Mouse (Mus musculus) cerebellum, postnatal 10 days (tissue): ENCODE data around the gene S1pr2.

Source experiments
- DNase-seq, 2 experiments: peaks; one replicate each; pipeline ENCODE4 v3.0.0; 2021; ENCODE audit warnings: mixed read lengths in 2 of 2

The S1pr2 gene

DNA sequence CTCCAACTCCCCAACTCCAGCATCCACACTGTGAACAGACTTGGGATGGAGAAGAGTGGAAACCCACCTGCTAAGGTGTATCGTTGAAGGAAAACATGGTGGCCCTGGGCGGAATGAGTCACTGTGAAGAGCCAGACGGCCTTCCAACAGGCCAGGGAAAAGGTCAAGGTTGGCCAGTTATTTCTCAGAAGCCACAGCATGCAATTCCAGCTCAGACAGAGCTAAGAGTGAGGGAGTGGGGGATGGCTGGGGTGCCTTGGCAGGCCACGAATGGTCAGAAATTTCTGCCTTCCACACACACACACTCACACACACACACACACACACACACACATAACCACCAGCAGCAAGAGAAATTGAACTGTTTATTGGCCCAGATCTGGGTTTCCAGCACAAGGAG lies 11.0 kb downstream of the S1pr2 start:
- DNase-seq = no peak

DNA sequence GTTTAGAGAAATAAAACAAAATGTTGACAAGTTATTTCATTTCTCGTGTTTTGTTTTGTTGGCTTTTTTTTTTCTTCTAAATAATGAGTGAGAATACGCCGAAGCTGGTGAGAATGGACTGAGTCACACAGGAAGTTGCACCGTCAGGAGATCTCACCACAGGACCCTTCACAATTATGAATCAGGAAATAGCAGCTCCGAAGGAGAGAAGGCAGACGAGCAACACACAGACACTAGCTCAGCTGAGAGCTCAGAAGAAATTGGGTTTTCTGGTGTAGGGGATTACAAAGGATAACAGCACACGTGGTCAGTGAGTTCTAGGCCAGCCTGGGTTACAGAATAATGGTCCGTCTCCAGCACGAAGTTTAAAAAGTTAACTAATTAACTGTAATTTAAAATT lies 15.0 kb downstream of the S1pr2 start:
- no peak for DNase-seq

DNA sequence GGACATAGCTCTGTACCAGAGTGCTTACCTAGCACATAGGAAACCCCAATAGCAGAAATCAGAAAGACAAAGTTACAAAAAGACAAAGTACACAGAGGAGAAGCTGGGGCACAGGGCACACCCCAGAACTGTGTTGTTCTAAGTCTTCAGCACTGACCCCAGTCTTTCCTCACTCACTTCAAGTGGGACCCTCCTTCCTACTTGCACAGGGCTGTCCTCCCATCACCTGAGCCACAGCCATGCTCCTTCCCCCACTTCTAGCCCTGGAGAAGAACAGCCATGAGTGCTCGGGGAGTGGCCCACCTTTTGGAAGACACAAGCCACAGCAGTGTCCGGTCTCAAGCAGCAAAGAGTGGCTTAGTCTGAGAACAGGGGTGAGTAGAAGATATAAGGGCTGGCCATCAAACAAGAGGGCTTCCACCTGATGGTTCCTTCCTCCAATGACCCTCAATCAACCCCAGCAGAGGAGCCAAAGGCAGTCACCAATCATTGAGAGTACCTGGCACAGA lies 17.1 kb downstream of the S1pr2 start, which contains the start of gene Dnmt1:
Dnmt1 (minus strand) TSS at position 459 of the 509 bp plus-strand sequence.
- no peak for DNase-seq

DNA sequence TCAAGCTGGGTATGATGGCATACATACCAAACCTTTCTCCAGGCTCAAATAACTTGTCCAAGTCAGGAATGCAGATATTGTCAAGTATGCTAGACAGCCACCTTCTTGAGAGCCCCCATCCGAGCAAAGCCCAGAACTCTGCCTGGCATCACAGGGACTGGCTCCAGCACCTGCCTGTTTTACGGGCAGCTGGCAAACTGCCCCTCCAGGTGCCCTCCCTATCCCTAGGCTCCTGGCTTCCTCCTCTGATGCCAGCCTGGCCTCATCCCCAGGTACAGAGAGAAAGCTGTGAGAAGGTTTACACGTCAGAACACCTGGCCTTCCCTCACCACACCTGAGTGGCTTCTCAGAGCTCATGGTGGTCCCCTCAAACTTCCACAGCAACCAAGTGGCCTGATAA lies 19.6 kb downstream of the S1pr2 start:
- no peak for DNase-seq

DNA sequence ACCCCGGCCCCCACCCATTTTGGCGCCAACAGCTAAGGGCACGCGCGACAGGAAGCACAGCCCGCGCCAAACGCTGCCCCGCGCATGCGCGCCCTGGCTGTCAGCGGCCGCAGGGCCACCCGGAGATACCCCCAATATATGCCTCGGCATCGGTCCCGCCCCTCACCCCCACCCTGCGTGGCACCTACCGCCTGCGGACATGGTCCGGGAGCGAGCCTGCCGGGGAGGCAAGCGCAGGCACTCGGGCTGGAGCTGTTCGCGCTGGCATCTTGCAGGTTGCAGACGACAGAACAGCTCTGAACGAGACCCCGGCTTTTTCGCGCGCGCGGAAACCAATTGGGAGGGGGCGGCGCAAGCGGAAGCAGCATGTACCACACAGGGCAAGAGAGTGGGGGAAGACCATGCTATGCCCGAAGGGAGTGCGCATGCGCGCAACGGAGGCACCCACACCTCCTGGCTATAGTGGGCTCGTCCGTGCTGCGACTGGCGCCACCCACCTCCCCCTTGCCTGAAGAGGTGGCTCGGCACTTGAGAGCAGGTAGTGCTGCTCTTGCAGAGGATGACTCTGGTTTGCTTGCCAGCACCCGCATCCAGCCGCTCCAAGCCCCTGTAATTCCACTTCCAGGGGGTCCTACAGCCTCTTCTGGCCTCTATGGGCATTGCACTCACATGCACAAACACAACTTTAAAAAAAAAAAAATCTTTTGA lies 23.9 kb downstream of the S1pr2 start:
- peak; percentile 98 to 99 for DNase-seq

DNA sequence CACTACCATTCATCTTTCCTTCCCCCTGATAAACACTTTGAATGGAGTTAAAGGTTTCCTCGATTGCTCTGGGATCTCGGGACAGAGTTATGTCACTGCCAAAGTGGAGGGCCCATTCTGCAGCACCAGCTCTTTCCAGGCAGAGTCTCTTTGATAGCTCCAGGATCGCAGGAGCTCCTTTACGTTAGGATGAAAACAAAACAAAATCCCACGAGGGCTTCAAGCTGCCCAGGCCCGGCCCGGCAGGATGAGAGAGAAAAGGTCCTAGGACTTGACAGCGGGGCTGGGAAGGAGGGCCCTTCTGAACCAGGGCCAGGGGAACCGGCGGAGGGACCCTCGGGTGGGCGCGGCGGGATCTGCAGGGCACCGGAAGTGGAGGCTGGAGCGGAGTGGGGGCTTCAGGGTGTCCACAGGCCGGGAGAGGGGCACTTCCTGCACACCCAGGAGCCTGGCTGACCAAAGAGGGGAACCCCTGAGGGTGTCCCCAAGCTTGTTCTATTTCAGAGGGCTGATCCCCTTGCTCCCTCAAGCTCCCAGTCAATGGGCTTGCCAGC lies 24.5 kb downstream of the S1pr2 start:
- no peak for DNase-seq

DNA sequence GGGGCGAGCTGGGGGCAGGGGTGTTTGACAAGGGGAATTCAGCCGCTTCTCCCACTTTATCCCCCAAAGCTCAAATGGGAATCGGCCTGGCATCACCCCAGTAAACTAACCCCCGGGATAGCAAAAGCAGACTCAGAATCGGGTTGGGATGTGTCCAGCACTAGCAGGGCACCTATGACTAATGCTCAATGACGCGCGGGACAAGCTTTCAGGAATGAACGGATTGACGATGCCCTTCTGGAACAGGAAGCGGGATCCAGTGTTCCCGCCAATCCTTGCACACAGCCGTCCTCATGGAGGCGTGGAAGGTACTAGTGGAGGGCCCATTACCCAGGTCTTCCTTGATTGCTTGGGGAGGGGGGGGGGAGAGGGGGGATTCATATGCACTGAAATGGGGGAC lies 25.1 kb downstream of the S1pr2 start:
- peak; percentile 42 to 47 for DNase-seq

DNA sequence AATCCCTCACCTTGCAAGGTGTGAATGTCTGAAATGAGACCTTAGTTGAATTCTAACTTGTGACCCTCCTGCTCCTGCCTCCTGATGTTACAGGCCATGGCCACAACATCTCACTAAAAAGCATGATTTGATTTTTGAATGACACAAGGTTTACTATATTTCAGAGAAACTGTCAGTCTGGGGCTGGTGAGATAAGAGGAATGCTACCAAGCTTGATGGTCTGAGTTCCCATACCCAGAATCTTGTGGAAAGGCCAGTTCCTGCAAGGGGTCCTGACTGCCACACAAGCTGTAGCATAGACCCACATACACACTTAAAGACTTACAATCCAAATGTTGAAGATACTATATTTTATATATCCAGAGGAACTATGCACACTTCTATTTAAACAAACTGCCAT lies 26.2 kb downstream of the S1pr2 start:
- no peak for DNase-seq

DNA sequence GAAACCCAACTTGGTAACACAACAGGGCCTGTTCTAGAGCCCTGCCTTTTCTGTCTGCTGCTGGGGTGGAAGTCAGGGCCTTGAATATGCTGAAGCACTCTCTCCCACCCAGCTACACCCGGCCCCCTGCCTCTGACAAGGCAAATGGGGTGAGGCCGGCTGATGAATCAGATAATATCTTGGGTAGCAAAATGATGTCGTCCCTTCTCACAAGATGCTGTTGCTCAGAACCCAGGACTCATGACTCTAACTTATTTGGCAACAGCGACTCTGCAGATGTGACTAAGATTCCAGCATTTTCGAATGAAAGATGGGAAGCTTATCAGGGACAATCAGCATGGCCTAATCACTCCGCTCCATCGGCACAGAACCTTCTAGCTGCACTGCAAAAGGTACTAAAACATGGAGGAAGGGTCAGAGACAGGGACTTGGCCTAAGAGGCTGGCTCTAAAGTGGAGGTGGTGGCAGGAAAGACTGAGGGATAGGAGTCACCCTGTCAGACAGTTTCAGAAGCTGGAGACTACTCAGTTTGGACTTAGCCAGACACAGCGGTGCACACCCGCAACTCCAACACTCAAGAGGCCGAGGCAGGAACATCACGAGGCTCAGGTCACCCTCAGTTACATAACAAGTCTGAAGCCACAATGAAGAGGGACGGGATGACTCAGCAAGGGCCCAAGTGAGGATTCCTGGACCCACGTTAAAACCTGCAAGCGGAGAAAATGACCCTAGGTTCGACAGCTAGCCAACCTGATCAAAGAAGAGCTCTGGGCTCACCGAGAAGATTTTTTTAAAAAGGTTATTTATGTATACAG lies 30.3 kb downstream of the S1pr2 start:
- no peak for DNase-seq

DNA sequence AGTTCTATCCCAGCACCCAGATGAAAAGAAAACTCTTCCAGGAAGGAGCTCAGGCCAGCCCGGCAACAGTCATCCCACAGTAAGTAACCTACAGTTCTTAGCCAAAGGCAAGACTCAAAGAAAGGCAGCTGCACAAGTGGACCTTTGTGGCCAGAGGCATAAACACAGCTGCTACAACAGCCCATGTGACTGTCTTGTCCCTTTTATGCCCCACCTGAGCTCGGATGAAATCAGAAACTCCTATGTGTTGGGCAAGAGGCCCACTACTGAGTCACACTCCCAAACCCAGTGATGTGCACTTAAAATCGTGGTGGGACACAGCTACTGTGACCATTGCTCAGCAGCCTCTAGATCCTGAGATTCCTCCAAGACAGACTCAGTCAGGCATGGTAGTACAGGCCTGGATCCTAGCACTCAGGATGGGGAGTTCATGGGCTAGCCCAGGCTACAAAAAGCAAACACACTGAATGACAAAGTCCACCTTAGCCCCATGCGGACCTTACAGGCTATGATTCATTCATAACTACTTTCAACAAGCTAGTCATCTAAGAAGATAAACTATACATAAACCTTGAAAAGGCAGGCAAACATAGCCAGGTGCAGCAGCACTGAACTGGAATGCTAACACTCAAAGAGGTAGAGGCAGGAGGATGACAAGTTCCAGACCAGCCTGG lies 31.7 kb downstream of the S1pr2 start:
- no peak for DNase-seq

DNA sequence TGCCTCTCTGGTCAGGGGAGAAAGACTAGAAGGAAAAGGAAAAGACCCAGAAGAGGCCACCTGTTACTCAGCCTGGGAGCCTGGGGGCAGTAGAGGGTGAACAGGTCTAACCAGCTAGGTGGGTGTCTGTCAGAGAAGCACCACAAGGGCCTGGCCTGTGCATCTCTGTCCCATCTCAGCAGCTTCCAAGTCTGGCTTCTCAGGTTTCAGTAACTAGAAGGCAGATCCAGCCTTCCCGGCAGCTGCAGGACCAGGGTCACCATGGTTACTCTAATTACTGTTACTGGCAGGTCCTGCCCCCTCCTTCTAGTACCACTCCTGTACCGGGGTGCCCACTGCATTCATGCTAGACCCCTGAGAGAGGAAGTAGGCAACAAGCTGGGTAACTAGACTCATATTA lies 32.7 kb downstream of the S1pr2 start:
- no peak for DNase-seq

DNA sequence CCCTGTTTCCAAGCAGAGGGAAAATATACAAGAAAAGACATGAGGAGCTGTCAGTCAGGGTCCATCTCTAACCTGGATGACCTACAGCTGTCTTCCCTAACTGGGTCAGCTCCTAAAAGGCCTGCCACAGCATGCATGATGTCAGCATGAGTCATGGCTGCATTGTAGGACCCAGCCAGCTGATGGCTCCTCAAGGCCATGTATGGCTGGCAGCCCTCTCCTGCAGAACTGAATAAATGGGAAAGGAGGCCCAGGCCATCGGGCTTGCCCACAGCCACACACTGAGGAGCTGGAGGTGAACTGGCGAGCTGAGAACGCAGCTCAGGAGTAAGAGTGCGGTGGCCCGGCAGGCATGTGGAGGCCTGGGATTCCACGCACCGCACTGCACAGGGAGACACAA lies 33.2 kb downstream of the S1pr2 start:
- DNase-seq = no peak

DNA sequence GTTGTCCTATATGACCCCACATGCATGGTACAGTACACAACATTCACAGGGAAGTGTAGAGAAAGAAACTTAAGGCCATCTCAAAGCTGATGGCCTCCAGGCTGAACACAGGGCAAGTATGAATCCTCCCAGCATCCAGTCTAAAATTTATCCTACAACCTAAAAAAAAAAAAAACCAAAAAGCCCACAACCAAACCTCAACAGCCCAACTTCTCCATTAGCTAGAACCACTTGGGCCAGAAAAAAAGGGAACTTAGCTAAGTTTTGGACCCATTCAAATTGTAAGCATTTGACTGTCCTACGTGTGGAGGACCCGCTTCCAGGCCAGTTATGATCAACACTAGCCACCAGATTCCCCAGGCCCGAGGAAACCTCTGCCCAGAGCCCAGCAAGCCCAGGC lies 53.3 kb downstream of the S1pr2 start:
- DNase-seq = no peak

DNA sequence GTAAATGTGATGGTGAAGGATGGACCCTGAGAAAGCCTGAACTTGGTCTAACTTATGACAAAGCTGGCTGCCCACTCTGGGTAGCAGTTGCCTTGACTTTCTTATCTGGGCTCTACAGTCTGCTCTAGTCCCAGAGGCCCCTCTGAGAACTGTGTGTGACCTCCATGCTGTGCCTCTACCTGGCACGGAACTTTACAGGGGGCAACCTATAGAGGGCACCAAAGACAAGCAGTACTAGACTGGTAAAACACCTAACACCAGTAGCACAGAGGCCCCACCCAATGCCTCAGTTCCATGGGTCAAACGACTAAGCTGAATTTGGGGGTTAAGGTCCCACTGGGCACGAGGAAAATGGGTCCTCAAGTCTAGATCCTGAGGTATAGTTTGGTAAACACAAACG lies 60.4 kb downstream of the S1pr2 start:
- DNase-seq = no peak
